Mouse (Mus musculus): ENCODE measurements around the gene Zfp759. TPM values are rescaled to one million over a fixed set of nuclear protein-coding genes. Genes with fewer than 3 reads are reported as not detected.

Gene Zfp759
- total RNA-seq, 2 experiments from 2014 or later, result 3.4 to 13.4 TPM

Other genes with a start within 250 kb of the Zfp759 start
- gene Gm10767, start 216.7 kb upstream of the Zfp759 start, total RNA-seq (2014; fragmentation: Nextera tagmentation), result 1.7 and 1.9 TPM in 2 replicates
- gene Gm10767, start 216.7 kb upstream of the Zfp759 start, total RNA-seq (2017), result 0.78 and 0.98 TPM in 2 replicates
- gene Zfp712, start 60.5 kb upstream of the Zfp759 start, total RNA-seq (2014; fragmentation: Nextera tagmentation), result 3.4 and 3.9 TPM in 2 replicates
- 2.2 and 5.0 TPM in 2 replicates for gene Zfp712, start 60.5 kb upstream of the Zfp759 start, total RNA-seq (2017)
- 0.37 and 4.0 TPM in 2 replicates for gene Zfp708, start 23.7 kb upstream of the Zfp759 start, total RNA-seq (2014; fragmentation: Nextera tagmentation)
- 1.8 and 2.9 TPM in 2 replicates for gene Zfp708, start 23.7 kb upstream of the Zfp759 start, total RNA-seq (2017)
- gene Gm28557, start 13.1 kb upstream of the Zfp759 start, total RNA-seq (2014; fragmentation: Nextera tagmentation), result 0.36 and 12.7 TPM in 2 replicates
- 1.4 and 3.2 TPM in 2 replicates for gene Gm28557, start 13.1 kb upstream of the Zfp759 start, total RNA-seq (2017)
- 2.4 TPM in 1 of 2 replicates, not detected in the other for gene Rslcan18, start 5.4 kb upstream of the Zfp759 start, total RNA-seq (2014; fragmentation: Nextera tagmentation)
- gene Rslcan18, start 5.4 kb upstream of the Zfp759 start, total RNA-seq (2017), result 1.8 TPM in 1 of 2 replicates, not detected in the other
- gene Rsl1, start 51.5 kb downstream of the Zfp759 start, total RNA-seq (2014; fragmentation: Nextera tagmentation), result 3.7 and 6.4 TPM in 2 replicates
- 5.6 and 6.6 TPM in 2 replicates for gene Rsl1, start 51.5 kb downstream of the Zfp759 start, total RNA-seq (2017)
- 6.7 and 8.0 TPM in 2 replicates for gene Zfp455, start 72.8 kb downstream of the Zfp759 start, total RNA-seq (2014; fragmentation: Nextera tagmentation)
- gene Zfp455, start 72.8 kb downstream of the Zfp759 start, total RNA-seq (2017), result 1.9 and 3.0 TPM in 2 replicates
- gene Zfp458, start 156.8 kb downstream of the Zfp759 start, total RNA-seq (2014; fragmentation: Nextera tagmentation), result 5.1 and 10.4 TPM in 2 replicates
- 2.1 and 5.2 TPM in 2 replicates for gene Zfp458, start 156.8 kb downstream of the Zfp759 start, total RNA-seq (2017)
- gene Zfp457, start 184.8 kb downstream of the Zfp759 start, total RNA-seq (2014; fragmentation: Nextera tagmentation), result 1.3 and 5.7 TPM in 2 replicates
- gene Zfp457, start 184.8 kb downstream of the Zfp759 start, total RNA-seq (2017), result 1.7 and 1.8 TPM in 2 replicates
- gene Zfp595, start 210.9 kb downstream of the Zfp759 start, total RNA-seq (2014; fragmentation: Nextera tagmentation), result 6.9 and 10.0 TPM in 2 replicates
- gene Zfp595, start 210.9 kb downstream of the Zfp759 start, total RNA-seq (2017), result 4.4 and 8.9 TPM in 2 replicates
- gene Gm28044, start 238.9 kb downstream of the Zfp759 start, total RNA-seq (2014; fragmentation: Nextera tagmentation), result 4.3 TPM in 1 of 2 replicates, not detected in the other
- 8.4 and 31.0 TPM in 2 replicates for gene Gm28044, start 238.9 kb downstream of the Zfp759 start, total RNA-seq (2017)
- 4.5 and 9.2 TPM in 2 replicates for gene Zfp953, start 238.9 kb downstream of the Zfp759 start, total RNA-seq (2014; fragmentation: Nextera tagmentation)
- 6.3 and 9.2 TPM in 2 replicates for gene Zfp953, start 238.9 kb downstream of the Zfp759 start, total RNA-seq (2017)